Mouse (Mus musculus) neural tube, embryonic 10.5 days (tissue): ENCODE measurements around the gene Tlr13.
"Not testable (repeated sequence)": the region's sequence is repeated elsewhere in the genome, so short reads cannot be mapped to it uniquely, and the experiment has no call there.

Source experiments
- DNase-seq: peaks from one replicate; pipeline ENCODE4 v3.0.0-alpha.2; 2017; ENCODE audit warnings: low spot score; ENCODE audit errors: extremely low spot score

The Tlr13 gene

DNA sequence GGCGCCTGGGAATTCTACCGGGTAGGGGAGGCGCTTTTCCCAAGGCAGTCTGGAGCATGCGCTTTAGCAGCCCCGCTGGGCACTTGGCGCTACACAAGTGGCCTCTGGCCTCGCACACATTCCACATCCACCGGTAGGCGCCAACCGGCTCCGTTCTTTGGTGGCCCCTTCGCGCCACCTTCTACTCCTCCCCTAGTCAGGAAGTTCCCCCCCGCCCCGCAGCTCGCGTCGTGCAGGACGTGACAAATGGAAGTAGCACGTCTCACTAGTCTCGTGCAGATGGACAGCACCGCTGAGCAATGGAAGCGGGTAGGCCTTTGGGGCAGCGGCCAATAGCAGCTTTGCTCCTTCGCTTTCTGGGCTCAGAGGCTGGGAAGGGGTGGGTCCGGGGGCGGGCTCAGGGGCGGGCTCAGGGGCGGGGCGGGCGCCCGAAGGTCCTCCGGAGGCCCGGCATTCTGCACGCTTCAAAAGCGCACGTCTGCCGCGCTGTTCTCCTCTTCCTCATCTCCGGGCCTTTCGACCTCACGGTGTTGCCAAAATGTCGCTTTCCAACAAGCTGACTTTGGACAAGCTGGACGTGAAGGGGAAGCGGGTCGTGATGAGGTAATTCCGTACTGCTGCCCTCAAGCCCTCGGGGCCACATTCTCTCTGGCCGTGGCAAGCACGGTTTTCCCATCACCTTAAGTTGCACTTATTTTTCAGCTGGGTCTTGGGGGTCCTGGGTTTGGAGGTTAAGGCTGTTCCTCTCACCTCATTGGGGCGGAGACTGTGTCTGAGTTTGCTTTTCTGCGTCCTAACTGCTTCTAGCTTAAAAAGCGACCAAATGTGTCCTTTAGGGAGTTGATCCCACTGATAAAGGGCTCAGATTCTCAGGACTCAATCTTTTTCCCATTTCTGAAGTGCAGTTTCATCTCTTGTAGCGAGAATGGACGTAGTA is 44.0 kb downstream of the Tlr13 start, which contains the start of gene Pgk1:
TSS of gene Pgk1 (plus strand) at position 388 of the 937 bp plus-strand sequence.
- DNase-seq = peak; percentile 88

DNA sequence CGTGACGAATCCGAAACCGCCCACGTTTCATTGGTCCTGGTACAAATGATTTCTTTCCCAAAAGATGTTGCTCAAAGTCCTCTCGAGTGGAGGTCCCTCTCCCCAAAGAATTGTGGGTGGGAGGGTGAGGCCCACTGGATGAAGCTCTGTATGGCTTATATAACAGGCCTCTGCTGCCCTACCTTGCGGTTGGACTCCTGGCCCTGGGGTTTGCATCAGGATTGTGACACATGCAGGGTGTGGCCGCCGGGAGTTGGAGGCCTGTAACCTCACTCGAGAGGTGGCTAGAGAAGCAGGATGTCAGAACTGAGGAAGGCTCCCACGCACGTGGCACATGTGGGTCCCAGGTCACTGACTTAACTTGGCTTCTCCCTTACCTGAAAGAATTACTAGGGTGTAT is 44.7 kb downstream of the Tlr13 start:
- DNase-seq = peak; percentile 27

DNA sequence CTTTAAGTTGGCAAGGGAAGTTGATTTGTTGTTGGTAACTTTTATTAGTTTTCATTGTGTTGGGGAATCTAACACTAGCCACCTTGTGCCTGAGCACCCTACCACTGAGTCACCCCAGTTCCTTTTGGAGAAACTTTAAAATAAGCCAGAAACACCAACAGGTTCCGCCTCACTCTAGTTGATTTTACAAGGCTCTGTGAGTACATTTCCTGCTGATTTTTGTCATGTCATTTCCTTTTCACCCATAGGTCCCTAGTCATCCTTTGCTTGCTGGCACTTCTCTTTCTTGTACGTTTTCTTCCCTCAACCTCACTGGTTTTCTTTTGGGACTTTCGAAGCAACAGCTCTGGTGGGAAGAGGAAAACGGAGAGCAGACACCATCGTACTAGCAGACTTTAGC is 46.4 kb downstream of the Tlr13 start:
- DNase-seq = no peak

DNA sequence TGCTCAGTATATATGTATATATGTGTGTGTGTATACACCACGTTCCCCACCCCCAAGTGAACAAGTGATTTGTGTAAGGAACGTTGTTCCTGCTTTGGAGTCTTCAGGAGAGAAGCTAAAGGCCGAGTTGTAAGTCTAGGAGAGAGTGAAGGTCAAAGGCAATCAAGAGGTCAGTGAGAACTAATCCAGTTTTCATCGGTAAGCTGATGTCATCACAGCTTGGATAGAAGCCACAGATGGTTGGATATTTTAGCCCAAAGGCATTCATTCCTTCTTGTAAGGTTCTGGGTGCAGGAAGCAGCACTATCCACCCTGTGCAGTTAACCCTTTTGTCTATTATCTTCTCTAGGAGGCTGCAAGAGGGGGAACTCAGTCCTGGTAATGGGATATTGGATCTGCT is 47.1 kb downstream of the Tlr13 start:
- no peak for DNase-seq

DNA sequence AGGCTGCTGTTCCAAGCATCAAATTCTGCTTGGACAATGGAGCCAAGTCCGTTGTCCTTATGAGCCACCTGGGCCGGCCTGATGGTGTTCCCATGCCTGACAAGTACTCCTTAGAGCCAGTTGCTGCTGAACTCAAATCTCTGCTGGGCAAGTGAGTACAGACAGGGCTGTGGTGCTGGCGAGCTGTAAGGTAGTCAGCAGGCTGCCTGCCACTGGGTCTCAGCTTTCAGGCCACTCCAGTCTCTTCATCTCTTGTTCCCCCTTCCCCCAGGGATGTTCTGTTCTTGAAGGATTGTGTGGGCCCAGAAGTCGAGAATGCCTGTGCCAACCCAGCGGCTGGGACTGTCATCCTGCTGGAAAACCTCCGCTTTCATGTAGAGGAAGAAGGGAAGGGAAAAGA is 51.4 kb downstream of the Tlr13 start:
- DNase-seq = not testable (repeated sequence)

DNA sequence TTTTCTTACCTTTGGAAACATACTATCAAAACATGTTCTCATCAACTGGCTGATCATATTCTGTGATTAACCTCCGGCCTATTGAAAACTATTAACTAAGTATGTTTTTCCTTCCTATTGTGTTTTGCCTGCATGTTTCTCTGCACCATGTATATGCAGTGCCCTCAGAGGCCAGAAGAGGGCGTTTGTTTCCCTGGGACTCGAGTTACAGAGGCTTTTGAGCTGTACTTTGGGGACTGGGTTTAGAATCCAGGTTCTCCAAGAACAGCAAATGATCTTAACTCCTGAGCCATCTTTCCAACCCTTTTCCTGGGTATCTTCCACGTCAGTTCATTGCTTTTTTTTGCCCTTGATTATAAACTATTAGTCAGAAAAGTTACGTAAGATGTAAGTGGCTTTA is 54.3 kb downstream of the Tlr13 start:
- DNase-seq = no peak

DNA sequence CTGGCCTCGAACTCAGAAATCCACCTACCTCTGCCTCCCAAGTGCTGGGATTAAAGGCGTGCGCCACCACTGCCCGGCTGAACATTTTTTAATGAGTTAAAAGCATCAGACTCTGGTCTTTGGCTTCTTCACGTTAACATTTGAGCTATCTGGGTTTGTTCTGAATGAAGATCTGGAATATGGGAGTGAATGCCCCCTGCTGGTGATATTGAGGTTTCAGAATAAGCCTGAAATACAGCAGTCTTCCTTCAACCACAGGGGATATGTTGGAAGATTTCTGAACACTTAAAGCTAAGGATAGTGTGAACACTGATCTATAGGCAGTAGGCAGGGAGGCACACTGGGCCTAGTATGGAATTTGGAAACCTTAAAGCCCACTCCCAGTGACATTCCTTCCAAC is 55.9 kb downstream of the Tlr13 start:
- DNase-seq = no peak

DNA sequence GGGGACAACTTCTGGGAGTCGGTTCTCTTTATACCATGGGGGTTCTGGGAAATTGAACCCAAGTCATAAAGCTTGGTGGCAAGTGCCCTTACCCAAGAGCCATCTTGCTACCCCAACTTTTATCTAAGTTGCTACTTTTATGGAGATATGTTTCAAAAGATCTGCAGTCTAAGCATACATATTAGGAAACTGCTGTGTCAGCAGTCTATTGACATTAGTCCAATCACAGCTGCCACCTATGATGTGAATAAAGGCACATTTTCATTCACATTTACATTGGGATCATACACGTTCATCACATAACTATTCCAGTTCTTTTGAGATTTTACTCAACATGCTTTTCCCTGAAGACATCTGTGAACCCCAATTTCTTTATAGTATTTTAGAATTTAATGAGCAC is 66.1 kb downstream of the Tlr13 start:
- DNase-seq = no peak
